ENCODE assay signal across 30 mouse cellular contexts in the genomic region with DNA sequence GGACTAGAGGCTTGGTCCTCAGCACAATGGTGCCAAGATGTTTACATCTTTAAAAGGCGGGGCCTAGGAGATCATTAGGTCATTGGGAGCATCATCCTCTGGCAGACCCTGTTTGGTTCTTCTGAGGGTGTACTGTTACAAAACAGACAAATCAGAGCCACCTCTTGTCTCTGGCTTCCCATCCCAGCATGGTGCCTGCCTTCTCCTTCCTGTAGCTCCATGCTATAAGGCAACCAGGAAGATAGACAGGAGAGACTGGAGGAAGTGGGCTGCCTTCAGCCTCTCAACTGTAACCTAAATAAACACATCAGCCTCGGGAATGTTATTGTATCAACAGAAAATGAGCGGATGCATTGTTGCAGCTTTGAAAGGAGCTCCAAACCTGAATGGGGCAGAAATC.
DNase-seq lines count a peak whose midpoint lies in the region; ATAC-seq and TF ChIP-seq lines count a peak whose summit lies in the region.
"Had no signal": no experiment of that assay in that cellular context is flagged by ENCODE, and none has a peak within 500 bp of the region (broad histone marks: within the 10 kb centered on the region; RNA-seq: fewer than 3 reads in every experiment).

No protein-coding gene starts in this region.

- no peak for TF ChIP-seq EP300 in stomach, postnatal 0 days (optimal IDR thresholded peaks at IDR 0.05)

- no peaks in the 10 kb centered on the region for H3K4me1 ChIP-seq in kidney, postnatal 0 days (replicated peaks; ENCODE audit: insufficient read depth, low read length)
- no peaks in the 10 kb centered on the region for H3K4me1 ChIP-seq in kidney, embryonic 14.5 days (ENCODE audit: control insufficient read depth, insufficient read depth, low read length)
- no peaks in the 10 kb centered on the region; the same call in 1 of the 2 replicates for H3K4me1 ChIP-seq in stomach, postnatal 0 days (replicated peaks; ENCODE audit: control insufficient read depth, insufficient read depth)
- H3K4me1 ChIP-seq: heart, embryonic 10.5 days; hindbrain, embryonic 15.5 days; intestine, embryonic 15.5 days; neural tube, embryonic 12.5 days had no signal

- no peak overlapping the region for H3K4me3 ChIP-seq in kidney, postnatal 0 days (replicated peaks; ENCODE audit: low read depth, low read length)
- H3K4me3 ChIP-seq in kidney, embryonic 14.5 days (ENCODE audit: low read length) = no peak overlapping the region
- no peak overlapping the region for H3K4me3 ChIP-seq in stomach, postnatal 0 days (ENCODE audit: low read depth, low read length)
- H3K4me3 ChIP-seq: forebrain, embryonic 10.5 days; heart, embryonic 10.5 days; hindbrain, embryonic 15.5 days; intestine, embryonic 15.5 days; layer of hippocampus, adult 2 months; megakaryocyte, embryonic 14.5 days; neural tube, embryonic 12.5 days; stomach, embryonic 15.5 days had no signal

- no peak for ATAC-seq in kidney, postnatal 0 days (replicated peaks; ENCODE audit: low FRiP score, low read depth)
- ATAC-seq in kidney, embryonic 14.5 days (ENCODE audit: low FRiP score, low TSS enrichment) = no peak
- no peak for ATAC-seq in stomach, postnatal 0 days (ENCODE audit: low FRiP score, low TSS enrichment)
- no peak for ATAC-seq in CD4-positive, CD25-positive, alpha-beta regulatory T cell, adult 4 months
- ATAC-seq in megakaryocyte, adult 5-6 weeks (ENCODE audit: poor library complexity, severe bottlenecking) = no peak
- ATAC-seq: intestine, embryonic 15.5 days; liver, postnatal 0 days had no signal

- 41% methylated on average over 3 of the region's 3 CpGs for WGBS in kidney, postnatal 0 days
- 47% methylated on average over 3 of the region's 3 CpGs for WGBS in kidney, embryonic 14.5 days
- WGBS in stomach, postnatal 0 days = 38% methylated on average over 3 of the region's 3 CpGs

- no peak overlapping the region for H3K4me2 ChIP-seq in kidney, postnatal 0 days (ENCODE audit: low read length)
- H3K4me2 ChIP-seq in kidney, embryonic 14.5 days (replicated peaks; ENCODE audit: low read depth, low read length) = no peak overlapping the region
- no peak overlapping the region for H3K4me2 ChIP-seq in stomach, postnatal 0 days (replicated peaks; ENCODE audit: low read depth)
- H3K4me2 ChIP-seq: hindbrain, embryonic 15.5 days; intestine, embryonic 15.5 days; neural tube, embryonic 12.5 days; stomach, embryonic 15.5 days had no signal

- no peak overlapping the region for H3K27ac ChIP-seq in kidney, postnatal 0 days
- H3K27ac ChIP-seq in kidney, embryonic 14.5 days (ENCODE audit: low read depth, low read length) = no peak overlapping the region
- 0 out of 2 replicates have a peak overlapping the region, but pooled peaks have one; percentile 35 for H3K27ac ChIP-seq in stomach, postnatal 0 days (replicated peaks)
- H3K27ac ChIP-seq: forebrain, embryonic 10.5 days; heart, embryonic 10.5 days; hindbrain, embryonic 15.5 days; intestine, embryonic 15.5 days; layer of hippocampus, adult 2 months; neural tube, embryonic 12.5 days; stomach, embryonic 15.5 days had no signal

- no peak overlapping the region for H3K9ac ChIP-seq in kidney, postnatal 0 days (ENCODE audit: low read depth, low read length)
- no peak overlapping the region for H3K9ac ChIP-seq in kidney, embryonic 14.5 days (ENCODE audit: low read depth, low read length)
- H3K9ac ChIP-seq in stomach, postnatal 0 days (ENCODE audit: low read length) = no peak overlapping the region
- H3K9ac ChIP-seq: hindbrain, embryonic 15.5 days; intestine, embryonic 15.5 days; liver, postnatal 0 days; neural tube, embryonic 12.5 days; stomach, embryonic 15.5 days had no signal

- TF ChIP-seq CTCF in kidney, postnatal 0 days (IDR thresholded peaks at IDR 0.05; ENCODE audit: low read depth) = no peak
- TF ChIP-seq CTCF in stomach, postnatal 0 days (IDR thresholded peaks at IDR 0.05; ENCODE audit: low read depth) = no peak

- H3K9me3 ChIP-seq in kidney, postnatal 0 days (replicated peaks; ENCODE audit: low read length) = no peaks in the 10 kb centered on the region
- H3K9me3 ChIP-seq in kidney, embryonic 14.5 days (ENCODE audit: control insufficient read depth, low read length) = no peaks in the 10 kb centered on the region
- no peaks in the 10 kb centered on the region for H3K9me3 ChIP-seq in stomach, postnatal 0 days (ENCODE audit: control insufficient read depth, low read length)
- H3K9me3 ChIP-seq: forebrain, embryonic 10.5 days; heart, embryonic 10.5 days; hindbrain, embryonic 15.5 days; intestine, embryonic 15.5 days; neural tube, embryonic 12.5 days; stomach, embryonic 15.5 days had no signal

- peak; percentile 5 for DNase-seq in kidney, postnatal 0 days (ENCODE audit: low spot score)
- DNase-seq in ES-CJ7 (ENCODE audit: low read depth, low spot score) = peak; percentile 7
- peak; percentile 36 for DNase-seq in embryo, embryonic 10.5 days (ENCODE audit: low spot score)
- no peak for DNase-seq in stomach, postnatal 0 days (ENCODE audit: low spot score)
- DNase-seq: adrenal gland, postnatal 10 days; cerebellum, adult 8-10 months; cerebellum, postnatal 36 days; gastrocnemius, postnatal 10 days; heart, postnatal 4 days; kidney, adult 8-10 months; kidney, postnatal 25 days; layer of hippocampus, postnatal 36 days; liver, postnatal 0 days; midbrain, embryonic 14.5 days; right cerebral cortex, adult 18-20 months; right cerebral cortex, postnatal 4 days; thymus, adult 18-20 months; thymus, postnatal 36 days had no signal

- H3K36me3 ChIP-seq in kidney, postnatal 0 days (ENCODE audit: insufficient read depth, low read length) = no peaks in the 10 kb centered on the region
- H3K36me3 ChIP-seq in kidney, embryonic 14.5 days (ENCODE audit: control insufficient read depth, insufficient read depth, low read length) = no peaks in the 10 kb centered on the region
- no peaks in the 10 kb centered on the region for H3K36me3 ChIP-seq in stomach, postnatal 0 days (ENCODE audit: control insufficient read depth, insufficient read depth, low read length)
- H3K36me3 ChIP-seq: forebrain, embryonic 10.5 days; heart, embryonic 10.5 days; hindbrain, embryonic 15.5 days; intestine, embryonic 15.5 days; neural tube, embryonic 12.5 days; stomach, embryonic 15.5 days had no signal

- H3K27me3 ChIP-seq in kidney, postnatal 0 days (ENCODE audit: insufficient read depth, low read length) = no peaks in the 10 kb centered on the region
- H3K27me3 ChIP-seq in kidney, embryonic 14.5 days (ENCODE audit: control insufficient read depth, insufficient read depth, low read length) = no peaks in the 10 kb centered on the region
- H3K27me3 ChIP-seq in stomach, postnatal 0 days (ENCODE audit: control insufficient read depth, insufficient read depth, low read length) = no peaks in the 10 kb centered on the region
- H3K27me3 ChIP-seq: CH12.LX; intestine, embryonic 15.5 days; megakaryocyte, embryonic 14.5 days; neural tube, embryonic 12.5 days; stomach, embryonic 15.5 days had no signal
